Mouse (Mus musculus) CH12.LX (cell line): ENCODE measurements at regions not wholly inside any gene's neighbourhood (a gene's known extent, or its start where the extent isn't known, plus 50 kb on each side); places are given as distances from the start of the nearest gene placed in this dataset.

Experiments
- CTCF ChIP-seq, 2 experiments: IDR thresholded peaks in 1 of 2; conservative IDR thresholded peaks in 1 of 2; 2 replicates each; pipeline ENCODE4 v1.5.1; 2011 to 2012; ENCODE audit warnings: low read depth in 2 of 2, low read length in 2 of 2, improper control_type of control experiment in 1 of 2, inconsistent platforms in 1 of 2, mild to moderate bottlenecking in 1 of 2, moderate library complexity in 1 of 2
- E2F4 ChIP-seq: IDR thresholded peaks from 2 replicates; pipeline ENCODE4 v1.6.1; 2011; ENCODE audit warnings: low read depth, low read length, improper control_type of control experiment; ENCODE audit not compliant: insufficient replicate concordance
- EP300 ChIP-seq: IDR thresholded peaks from 2 replicates; pipeline ENCODE4 v1.6.1; 2011; ENCODE audit warnings: low read length, improper control_type of control experiment
- JUND ChIP-seq: conservative IDR thresholded peaks from 2 replicates; pipeline ENCODE4 v1.6.1; 2011; ENCODE audit warnings: low read depth, low read length, improper control_type of control experiment
- KAT2A ChIP-seq: IDR thresholded peaks from 2 replicates; pipeline ENCODE4 v1.6.1; 2012; ENCODE audit warnings: low read length, improper control_type of control experiment, inconsistent platforms; ENCODE audit not compliant: insufficient replicate concordance
- MAX ChIP-seq: IDR thresholded peaks from 2 replicates; pipeline ENCODE4 v1.6.1; 2011; ENCODE audit warnings: low read length, improper control_type of control experiment
- POLR2A ChIP-seq: IDR thresholded peaks from 2 replicates; pipeline ENCODE4 v1.6.1; 2011; ENCODE audit warnings: low read depth, mild to moderate bottlenecking, improper control_type of control experiment, low read length
- ZKSCAN1 ChIP-seq: IDR thresholded peaks from 2 replicates; pipeline ENCODE4 v1.6.1; 2012; ENCODE audit warnings: low read depth, inconsistent platforms, low read length, improper control_type of control experiment, borderline replicate concordance

GRCm38 (mm10) chr14:46302601-46303000 lies 76.6 kb upstream of the Gm15217 start:
- TF ChIP-seq MAX (no peak), ZKSCAN1 (no peak), KAT2A (no peak), CTCF (conservative IDR thresholded peaks at IDR 0.05 in 1 of 2, IDR thresholded peaks at IDR 0.05 in 1 of 2; ENCODE audit: low read depth in 2 of 2, low read length in 2 of 2) (no peak), POLR2A (no peak), EP300 (no peak), E2F4 (no peak), JUND (no peak)
